In genomic region chr11:44002716-44003522, GRCm38 (mm10) we compare ENCODE assay signal across 8 mouse cellular contexts.
DNase-seq lines count a peak whose midpoint lies in the region; ATAC-seq lines count a peak whose summit lies in the region.

No protein-coding gene starts in this region.

- H3K36me3 ChIP-seq in midbrain, embryonic 13.5 days = no peaks in the 10 kb centered on the region
- no peaks in the 10 kb centered on the region for H3K36me3 ChIP-seq in midbrain, embryonic 11.5 days (ENCODE audit: control insufficient read depth, insufficient read depth, low read length)

- no peaks in the 10 kb centered on the region for H3K4me1 ChIP-seq in midbrain, embryonic 13.5 days (replicated peaks)
- H3K4me1 ChIP-seq in midbrain, embryonic 11.5 days (ENCODE audit: control insufficient read depth, insufficient read depth, low read length) = no peaks in the 10 kb centered on the region

- no peak overlapping the region for H3K4me3 ChIP-seq in midbrain, embryonic 13.5 days (replicated peaks)
- no peak overlapping the region for H3K4me3 ChIP-seq in midbrain, embryonic 11.5 days (ENCODE audit: low read depth, low read length)

- no peak overlapping the region for H3K27ac ChIP-seq in midbrain, embryonic 13.5 days
- no peak overlapping the region for H3K27ac ChIP-seq in midbrain, embryonic 11.5 days (ENCODE audit: low read depth, low read length)

- H3K9me3 ChIP-seq in midbrain, embryonic 13.5 days = no peaks in the 10 kb centered on the region
- no peaks in the 10 kb centered on the region for H3K9me3 ChIP-seq in midbrain, embryonic 11.5 days (ENCODE audit: control insufficient read depth, low read length)

- no peaks in the 10 kb centered on the region for H3K27me3 ChIP-seq in midbrain, embryonic 13.5 days
- H3K27me3 ChIP-seq in midbrain, embryonic 11.5 days (ENCODE audit: control insufficient read depth, insufficient read depth, low read length) = no peaks in the 10 kb centered on the region

- ATAC-seq in midbrain, embryonic 13.5 days = 0 out of 2 replicates have a peak, but pooled peaks have one; percentile 14
- ATAC-seq in midbrain, embryonic 11.5 days (ENCODE audit: low FRiP score) = no peak

- 65% methylated on average over 6 of the region's 6 CpGs for WGBS in midbrain, embryonic 13.5 days
- 74% methylated on average over 6 of the region's 6 CpGs for WGBS in midbrain, embryonic 11.5 days
- WGBS in large intestine, adult 2 months = 17% methylated on average over 6 of the region's 6 CpGs

- peak; percentile 15 for DNase-seq in gastrocnemius, adult 18-20 months (ENCODE audit: low spot score)
- DNase-seq in gastrocnemius, adult 8-10 months (ENCODE audit: low spot score in 2 of 2) = no peak
- no peak for DNase-seq in midbrain, embryonic 11.5 days (ENCODE audit: low spot score, missing footprints)
- peak; percentile 31 for DNase-seq in large intestine, adult 2 months (ENCODE audit: low read depth, low spot score)
- peak; percentile 72 for DNase-seq in retina, postnatal 1 day
- no peak for DNase-seq in yolk sac, embryonic 10.5 days (ENCODE audit: low spot score)
- no peak for DNase-seq in thymus, adult 18-20 months

- no peak overlapping the region for H3K4me2 ChIP-seq in midbrain, embryonic 13.5 days (replicated peaks)
- no peak overlapping the region for H3K4me2 ChIP-seq in midbrain, embryonic 11.5 days

- no peak overlapping the region for H3K9ac ChIP-seq in midbrain, embryonic 13.5 days (replicated peaks)
- H3K9ac ChIP-seq in midbrain, embryonic 11.5 days (ENCODE audit: low read length) = no peak overlapping the region

Comparison
In these comparisons a context has a peak if more than half of its experiments do, and no peak if none do; other contexts are left out.
1. DNase-seq: peak in gastrocnemius, adult 18-20 months (single experiment), large intestine, adult 2 months (single experiment) and retina, postnatal 1 day (single experiment); none in gastrocnemius, adult 8-10 months (0 of 2), midbrain, embryonic 11.5 days (single experiment), yolk sac, embryonic 10.5 days (single experiment) and thymus, adult 18-20 months (0 of 2).